Mouse (Mus musculus) ES-E14 (cell line): ENCODE results near the gene Cadps.

ENCODE experiments used
- CHD2 ChIP-seq: IDR thresholded peaks from 2 replicates; pipeline ENCODE4 v1.6.1; 2014; ENCODE audit warnings: mild to moderate bottlenecking, low read depth, low read length, inconsistent platforms
- HCFC1 ChIP-seq: IDR thresholded peaks from 2 replicates; pipeline ENCODE4 v1.6.1; 2012; ENCODE audit warnings: low read length, inconsistent platforms, borderline replicate concordance; ENCODE audit not compliant: insufficient read depth
- MAFK ChIP-seq: IDR thresholded peaks from 2 replicates; pipeline ENCODE4 v1.6.1; 2014; ENCODE audit warnings: mild to moderate bottlenecking, low read depth, low read length, inconsistent platforms; ENCODE audit not compliant: insufficient read depth
- ZC3H11A ChIP-seq: IDR thresholded peaks from 2 replicates; pipeline ENCODE4 v1.6.1; 2012; ENCODE audit warnings: low read depth, mild to moderate bottlenecking, inconsistent platforms, low read length, borderline replicate concordance
- ZNF384 ChIP-seq: IDR thresholded peaks from 2 replicates; pipeline ENCODE4 v1.6.1; 2012; ENCODE audit warnings: low read depth, low read length, inconsistent platforms

- TF ChIP-seq ZC3H11A: no peak
- no peak for TF ChIP-seq MAFK
- no peak for TF ChIP-seq CHD2
- no peak for TF ChIP-seq ZNF384
- no peak for TF ChIP-seq HCFC1
Observed at GRCm38 (mm10) chr14:12344746-12345240, 478.1 kb downstream of the Cadps start.
